Mouse (Mus musculus) liver, adult 2 months (tissue): ENCODE results near the gene Foxp4.

ENCODE experiments used
- CTCF ChIP-seq: fragments of 200-500 bp; IDR thresholded peaks from 2 replicates; pipeline ENCODE4 v1.5.1; 2011; ENCODE audit warnings: low read depth, low read length, control low read depth
- POLR2A ChIP-seq: fragments of 200-500 bp; IDR thresholded peaks from 2 replicates; pipeline ENCODE4 v1.6.1; 2011; ENCODE audit warnings: low read length, control low read depth; ENCODE audit not compliant: insufficient read depth; ENCODE audit errors: extremely low read depth

GRCm38 (mm10) chr17:47925988-47926387 lies 1.5 kb upstream of the Foxp4 start:
- no peak for TF ChIP-seq POLR2A
- TF ChIP-seq CTCF: no peak
